Mouse (Mus musculus) neural tube, embryonic 11.5 days (tissue): ENCODE data around the gene Rap2a. TPM values are rescaled to one million over a fixed set of nuclear protein-coding genes. Genes with fewer than 3 reads are reported as not detected.

Source experiments
- ATAC-seq: fragments of 200-750 bp; cut with Nextera tagmentation; 2 replicates; pipeline ENCODE4 v1.8.0; 2017; ENCODE audit warnings: moderate number of reproducible peaks, mild to moderate bottlenecking, moderate TSS enrichment, moderate library complexity; ENCODE audit not compliant: insufficient read depth, low FRiP score, low TSS enrichment
- DNase-seq: peaks from one replicate; pipeline ENCODE4 v3.0.0-alpha.2; 2015; ENCODE audit warnings: low spot score
- H3K27ac ChIP-seq: fragments of 300-500 bp; sonication (generic); 2 replicates; pipeline ENCODE4 v1.5.1; 2014; ENCODE audit warnings: low read depth, mild to moderate bottlenecking, low read length
- H3K27me3 ChIP-seq: fragments of 300-500 bp; sonication (generic); 2 replicates; pipeline ENCODE4 v1.6.1; 2014; ENCODE audit warnings: mild to moderate bottlenecking, low read length, mixed read lengths; ENCODE audit not compliant: control insufficient read depth, insufficient read depth
- H3K36me3 ChIP-seq: fragments of 300-500 bp; sonication (generic); 2 replicates; pipeline ENCODE4 v1.6.1; 2014; ENCODE audit warnings: mild to moderate bottlenecking, low read length, moderate library complexity, mixed read lengths; ENCODE audit not compliant: control insufficient read depth, insufficient read depth
- H3K4me1 ChIP-seq: fragments of 300-500 bp; sonication (generic); 2 replicates; pipeline ENCODE4 v1.6.1; 2014; ENCODE audit warnings: low read length, mixed read lengths; ENCODE audit not compliant: control insufficient read depth, insufficient read depth
- H3K4me2 ChIP-seq: fragments of 300-500 bp; sonication (generic); 2 replicates; pipeline ENCODE4 v1.6.1; 2014; ENCODE audit warnings: low read depth, mild to moderate bottlenecking, moderate library complexity
- H3K4me3 ChIP-seq: fragments of 300-500 bp; sonication (generic); 2 replicates; pipeline ENCODE4 v1.5.1; 2014; ENCODE audit warnings: low read depth, low read length
- H3K9ac ChIP-seq: fragments of 300-500 bp; sonication (generic); 2 replicates; pipeline ENCODE4 v1.6.1; 2014; ENCODE audit warnings: mild to moderate bottlenecking, low read length
- H3K9me3 ChIP-seq: fragments of 300-500 bp; sonication (generic); 2 replicates; pipeline ENCODE4 v1.6.1; 2016; ENCODE audit warnings: low read length; ENCODE audit not compliant: control insufficient read depth
- WGBS: fragments of 180-500 bp; shearing (Covaris S2); extraction: QIAGEN DNeasy Blood & Tissue Kit; methylation state at CpG from one replicate; pipeline ENCODE4 v1.1.7; 2014; 5-methylcytosine and 5-hydroxymethylcytosine counted together
- polyA plus RNA-seq: library from polyadenylated mRNA; unstranded; fragments of >200 nt; fragmentation: Nextera tagmentation; extraction: Ambion mirVana; gene quantifications from 2 replicates; pipeline ENCODE4 v1.2.1, GENCODE M21; 2014

Gene Rap2a
- polyA plus RNA-seq, 1 experiment from 2014 or later = 17.9 TPM

GRCm38 (mm10) chr14:120484561-120484960 lies 6.3 kb downstream of the Rap2a start:
- no peak overlapping the region for H3K4me3 ChIP-seq

GRCm38 (mm10) chr14:120496284-120496683 lies 18.0 kb downstream of the Rap2a start:
- Histone ChIP-seq H3K4me1 (no peaks in the 10 kb centered on the region), H3K27ac (no peak overlapping the region), H3K4me2 (no peak overlapping the region), H3K9ac (no peak overlapping the region), H3K27me3 (no peaks in the 10 kb centered on the region), H3K4me3 (no peak overlapping the region), H3K36me3 (no peaks in the 10 kb centered on the region), H3K9me3 (no peaks in the 10 kb centered on the region)
- DNase-seq = no peak
- WGBS = 73% methylated on average over 5 of the region's 5 CpGs
- no peak for ATAC-seq

More at GRCm38 (mm10) chr14:120484561-120484960, 6.3 kb downstream of the Rap2a start:
- no peak for ATAC-seq
- Histone ChIP-seq H3K4me1 (peaks cover 4% of the 10 kb centered on the region), H3K27me3 (no peaks in the 10 kb centered on the region), H3K9me3 (no peaks in the 10 kb centered on the region), H3K27ac (no peak overlapping the region), H3K36me3 (no peaks in the 10 kb centered on the region), H3K9ac (no peak overlapping the region), H3K4me2 (no peak overlapping the region)
- 90% methylated on average over 5 of the region's 5 CpGs for WGBS
- no peak for DNase-seq

- Histone ChIP-seq H3K4me3 (no peak overlapping the region), H3K4me2 (no peak overlapping the region), H3K9ac (no peak overlapping the region), H3K36me3 (no peaks in the 10 kb centered on the region), H3K4me1 (no peaks in the 10 kb centered on the region), H3K9me3 (no peaks in the 10 kb centered on the region), H3K27ac (no peak overlapping the region), H3K27me3 (no peaks in the 10 kb centered on the region)
- ATAC-seq (no peak), DNase-seq (no peak)
- 89% methylated on average over 5 of the region's 5 CpGs for WGBS
These were observed 18.6 kb downstream of the Rap2a start for GRCm38 (mm10) chr14:120496827-120497226.

DNA sequence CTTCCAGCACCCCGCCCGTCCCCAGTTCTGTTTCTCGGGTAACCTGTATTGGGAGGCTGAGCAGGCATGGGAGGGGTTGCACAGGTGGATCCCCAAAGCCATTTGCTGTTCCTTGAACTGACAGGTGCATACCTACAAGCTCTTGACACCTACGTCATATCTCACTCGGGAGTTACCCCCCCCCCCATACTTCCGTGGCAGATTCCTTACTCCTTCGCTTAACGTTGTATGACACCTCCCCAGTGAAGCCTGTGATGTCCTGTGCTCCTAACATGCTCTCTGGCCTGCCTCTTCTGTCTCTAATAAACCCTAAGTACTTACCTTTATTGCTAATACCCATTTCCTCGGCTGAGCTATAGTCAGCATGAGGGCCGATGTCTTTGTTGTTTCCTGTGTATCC lies 20.9 kb downstream of the Rap2a start:
- Histone ChIP-seq H3K9ac (no peak overlapping the region), H3K36me3 (no peaks in the 10 kb centered on the region), H3K4me3 (no peak overlapping the region), H3K4me2 (no peak overlapping the region), H3K9me3 (no peaks in the 10 kb centered on the region), H3K4me1 (no peaks in the 10 kb centered on the region), H3K27me3 (no peaks in the 10 kb centered on the region), H3K27ac (no peak overlapping the region)
- no peak for ATAC-seq
- WGBS = 96% methylated on average over 10 of the region's 10 CpGs
- DNase-seq = no peak

DNA sequence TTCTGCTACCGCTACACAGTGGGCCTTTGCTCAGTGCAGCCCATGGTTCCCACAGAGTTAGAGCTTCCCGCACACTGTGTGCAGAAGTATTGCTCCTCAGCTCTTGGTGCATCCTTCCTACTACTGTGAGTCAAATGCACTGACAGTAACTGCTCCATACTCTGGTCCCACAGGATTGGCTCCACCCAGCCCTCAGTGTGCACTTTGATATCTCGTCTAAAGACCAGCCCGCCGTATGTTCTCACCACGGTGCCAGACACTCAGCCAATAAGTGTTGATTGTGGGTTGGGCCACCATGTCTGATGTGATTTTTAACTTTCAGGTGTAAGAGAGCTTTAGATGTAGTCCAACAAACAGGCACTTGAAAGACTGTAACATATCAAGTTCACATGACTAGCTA lies 21.4 kb downstream of the Rap2a start:
- 96% methylated on average over 6 of the region's 6 CpGs for WGBS
- H3K9ac ChIP-seq = no peak overlapping the region

DNA sequence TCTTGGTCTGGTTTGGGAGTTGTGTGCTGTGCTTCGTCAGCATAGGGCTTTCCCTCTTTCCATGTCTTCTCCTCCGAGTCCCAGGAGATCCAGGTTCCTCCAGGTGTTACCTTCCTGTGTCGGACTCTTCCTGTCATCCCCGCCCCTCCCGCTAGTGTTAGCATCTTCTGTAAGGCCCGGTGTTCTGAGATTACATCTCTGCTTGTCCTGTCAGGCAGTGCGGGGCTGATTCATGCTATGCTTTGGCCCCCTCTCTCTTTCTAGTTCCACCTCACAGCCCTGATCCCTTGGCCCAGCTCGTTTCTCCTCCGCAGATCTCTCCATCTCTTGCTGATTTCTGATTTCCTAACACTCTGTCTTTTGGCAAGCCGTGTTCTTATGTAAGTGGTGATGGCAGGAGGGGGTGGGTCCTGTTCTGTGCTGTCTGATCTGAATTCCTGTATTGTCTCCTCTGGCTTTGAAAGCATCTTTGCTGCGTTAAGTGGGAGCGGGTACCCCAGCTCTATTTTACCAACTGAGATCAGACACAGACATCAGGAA lies 21.8 kb downstream of the Rap2a start:
- H3K9ac ChIP-seq = no peak overlapping the region
- no peaks in the 10 kb centered on the region for H3K9me3 ChIP-seq
- DNase-seq (no peak), ATAC-seq (no peak)
- H3K27me3 ChIP-seq = no peaks in the 10 kb centered on the region
- no peak overlapping the region for H3K4me3 ChIP-seq
- H3K36me3 ChIP-seq = no peaks in the 10 kb centered on the region
- H3K4me2 ChIP-seq = no peak overlapping the region
- H3K4me1 ChIP-seq = no peaks in the 10 kb centered on the region
- no peak overlapping the region for H3K27ac ChIP-seq
- WGBS = 87% methylated on average over 12 of the region's 12 CpGs

More for the DNA sequence above, 21.4 kb downstream of the Rap2a start:
- no peak for DNase-seq
- Histone ChIP-seq H3K36me3 (no peaks in the 10 kb centered on the region), H3K27me3 (no peaks in the 10 kb centered on the region), H3K9me3 (no peaks in the 10 kb centered on the region), H3K27ac (no peak overlapping the region), H3K4me3 (no peak overlapping the region), H3K4me2 (no peak overlapping the region), H3K4me1 (no peaks in the 10 kb centered on the region)
- ATAC-seq = no peak; the same call in 1 of the 2 replicates

GRCm38 (mm10) chr14:120500791-120501190 lies 22.5 kb downstream of the Rap2a start:
- Histone ChIP-seq H3K4me3 (no peak overlapping the region), H3K27ac (no peak overlapping the region), H3K36me3 (no peaks in the 10 kb centered on the region), H3K4me1 (no peaks in the 10 kb centered on the region), H3K9me3 (no peaks in the 10 kb centered on the region), H3K9ac (no peak overlapping the region), H3K27me3 (no peaks in the 10 kb centered on the region), H3K4me2 (no peak overlapping the region)
- DNase-seq (no peak), ATAC-seq (no peak)
- 94% methylated on average over 5 of the region's 5 CpGs for WGBS

GRCm38 (mm10) chr14:120503641-120504040 lies 25.4 kb downstream of the Rap2a start:
- ATAC-seq = no peak
- no peaks in the 10 kb centered on the region for H3K9me3 ChIP-seq
- H3K4me3 ChIP-seq = no peak overlapping the region
- no peak overlapping the region for H3K4me2 ChIP-seq
- no peak overlapping the region for H3K9ac ChIP-seq
- H3K36me3 ChIP-seq = no peaks in the 10 kb centered on the region
- no peaks in the 10 kb centered on the region for H3K4me1 ChIP-seq
- 97% methylated on average over 12 of the region's 12 CpGs for WGBS
- H3K27ac ChIP-seq = no peak overlapping the region
- DNase-seq = no peak
- no peaks in the 10 kb centered on the region for H3K27me3 ChIP-seq

- 96% methylated on average over 12 of the region's 12 CpGs for WGBS
- Histone ChIP-seq H3K9ac (no peak overlapping the region), H3K27ac (no peak overlapping the region), H3K4me2 (no peak overlapping the region), H3K9me3 (no peaks in the 10 kb centered on the region), H3K27me3 (no peaks in the 10 kb centered on the region), H3K36me3 (no peaks in the 10 kb centered on the region), H3K4me1 (no peaks in the 10 kb centered on the region), H3K4me3 (no peak overlapping the region)
- DNase-seq (no peak), ATAC-seq (no peak)
These were observed 26.2 kb downstream of the Rap2a start for GRCm38 (mm10) chr14:120504423-120504822.
